Mouse (Mus musculus) hindbrain, embryonic 15.5 days (tissue): Measurements from ENCODE around the gene Phlpp1. TPM values are rescaled to one million over a fixed set of nuclear protein-coding genes. Genes with fewer than 3 reads are reported as not detected.

Source experiments
- ATAC-seq: fragments of 200-750 bp; cut with Nextera tagmentation; 2 replicates; pipeline ENCODE4 v1.8.0; 2017; ENCODE audit warnings: low read depth, moderate number of reproducible peaks, moderate TSS enrichment; ENCODE audit not compliant: low FRiP score
- H3K27ac ChIP-seq: fragments of 300-500 bp; sonication (generic); replicated peaks from 2 replicates; pipeline ENCODE4 v1.5.1; 2015; ENCODE audit warnings: mild to moderate bottlenecking, inconsistent platforms
- H3K27me3 ChIP-seq: fragments of 300-500 bp; sonication (generic); 2 replicates; pipeline ENCODE4 v1.6.1; 2015; ENCODE audit warnings: control low read depth, inconsistent platforms
- H3K36me3 ChIP-seq: fragments of 300-500 bp; sonication (generic); 2 replicates; pipeline ENCODE4 v1.6.1; 2015; ENCODE audit warnings: control low read depth, inconsistent platforms
- H3K4me1 ChIP-seq: fragments of 300-500 bp; sonication (generic); replicated peaks from 2 replicates; pipeline ENCODE4 v1.6.1; 2015; ENCODE audit warnings: control low read depth, inconsistent platforms
- H3K4me2 ChIP-seq: fragments of 300-500 bp; sonication (generic); 2 replicates; pipeline ENCODE4 v1.6.1; 2015; ENCODE audit warnings: moderate library complexity, mild to moderate bottlenecking, inconsistent platforms
- H3K4me3 ChIP-seq: fragments of 300-500 bp; sonication (generic); 2 replicates; pipeline ENCODE4 v1.5.1; 2015; ENCODE audit warnings: mild to moderate bottlenecking, inconsistent platforms
- H3K9ac ChIP-seq: fragments of 300-500 bp; sonication (generic); 2 replicates; pipeline ENCODE4 v1.6.1; 2015; ENCODE audit warnings: inconsistent platforms
- H3K9me3 ChIP-seq: fragments of 300-500 bp; sonication (generic); 2 replicates; pipeline ENCODE4 v1.6.1; 2016; ENCODE audit warnings: control low read depth, inconsistent platforms
- WGBS: fragments of 180-500 bp; shearing (Covaris S2); methylation state at CpG from one replicate; pipeline ENCODE4 v1.1.7; 2015; 5-methylcytosine and 5-hydroxymethylcytosine counted together
- polyA plus RNA-seq: library from polyadenylated mRNA; unstranded; fragments of >200 nt; fragmentation: Nextera tagmentation; extraction: Ambion mirVana; gene quantifications from 2 replicates; pipeline ENCODE4 v1.2.1, GENCODE M21; 2015

Phlpp1 gene
- polyA plus RNA-seq, 1 experiment from 2014 or later: 8.1 TPM

DNA sequence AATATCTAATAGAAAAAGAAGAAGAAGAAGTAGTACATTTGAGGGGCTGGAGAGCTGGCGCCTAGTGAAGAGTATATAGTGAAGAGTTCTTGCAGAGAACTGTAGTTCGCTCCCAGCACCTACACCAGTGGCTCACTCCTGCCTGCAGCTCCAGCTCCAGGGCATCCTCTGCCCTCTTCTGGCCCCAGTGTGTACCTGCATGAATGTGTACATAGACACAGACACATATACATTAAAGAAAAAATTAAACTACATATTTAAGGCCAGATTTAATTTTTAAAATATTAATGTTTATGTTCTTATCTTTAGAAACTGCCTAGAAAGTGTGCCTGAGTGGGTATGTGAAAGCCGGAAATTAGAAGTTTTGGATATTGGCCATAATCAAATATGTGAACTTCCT lies 175.2 kb downstream of the Phlpp1 start:
- WGBS: 94% methylated on average over 3 of the region's 3 CpGs
- Histone ChIP-seq H3K36me3 (peaks cover 38% of the 10 kb centered on the region), H3K4me1 (no peaks in the 10 kb centered on the region), H3K27me3 (no peaks in the 10 kb centered on the region), H3K9me3 (no peaks in the 10 kb centered on the region), H3K4me3 (no peak overlapping the region), H3K27ac (no peak overlapping the region), H3K9ac (no peak overlapping the region), H3K4me2 (no peak overlapping the region)
- ATAC-seq: no peak

DNA sequence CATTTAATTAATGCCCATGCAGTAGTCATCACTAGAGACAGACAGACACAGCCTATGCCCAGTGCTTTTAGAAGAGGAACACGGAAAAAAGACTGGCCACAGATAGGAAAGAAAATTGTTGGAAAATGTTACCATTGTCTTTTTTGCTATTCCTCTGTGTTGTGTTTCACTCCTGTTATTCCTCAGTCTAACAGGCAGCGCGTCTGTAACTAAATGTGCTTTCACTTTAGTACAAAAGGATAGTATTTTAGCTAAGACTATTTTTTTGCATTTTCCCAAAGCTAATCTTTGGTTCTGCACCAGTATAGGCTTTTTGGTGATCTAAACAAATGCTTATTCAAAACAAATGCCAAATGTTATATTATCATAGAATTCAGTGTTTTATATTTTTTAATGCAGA lies 177.6 kb downstream of the Phlpp1 start:
- no peak for ATAC-seq
- WGBS: 89% methylated on average over 3 of the region's 3 CpGs
- peaks cover 28% of the 10 kb centered on the region for H3K36me3 ChIP-seq

DNA sequence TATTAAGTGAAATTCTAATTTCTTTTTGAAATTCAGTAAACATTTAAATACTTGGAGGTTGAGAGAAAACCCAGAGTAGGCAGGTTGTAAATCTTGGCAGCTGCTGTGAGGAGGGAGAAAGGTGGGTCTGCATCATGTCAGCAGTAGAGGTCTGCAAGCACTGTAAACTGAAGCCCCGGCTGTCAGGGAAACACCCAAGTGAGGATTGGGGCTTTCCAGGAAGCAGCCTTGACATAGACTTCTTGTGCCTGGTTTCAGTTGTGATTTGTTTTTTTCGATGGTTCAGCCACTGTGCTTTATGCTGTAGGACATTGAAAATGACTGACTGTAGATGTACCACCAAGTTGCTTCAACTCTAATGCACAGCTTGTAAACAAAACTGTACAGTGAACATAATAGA lies 180.0 kb downstream of the Phlpp1 start:
- no peaks in the 10 kb centered on the region for H3K27me3 ChIP-seq
- WGBS: 96% methylated on average over 2 of the region's 2 CpGs
- no peak overlapping the region for H3K4me2 ChIP-seq
- H3K4me1 ChIP-seq: no peaks in the 10 kb centered on the region
- no peak for ATAC-seq
- H3K36me3 ChIP-seq: peaks cover 12% of the 10 kb centered on the region
- H3K27ac ChIP-seq: no peak overlapping the region
- H3K9me3 ChIP-seq: no peaks in the 10 kb centered on the region
- H3K4me3 ChIP-seq: no peak overlapping the region
- no peak overlapping the region for H3K9ac ChIP-seq

More for the DNA sequence above, 177.6 kb downstream of the Phlpp1 start:
- no peaks in the 10 kb centered on the region for H3K27me3 ChIP-seq
- no peak overlapping the region for H3K4me3 ChIP-seq
- no peak overlapping the region for H3K27ac ChIP-seq
- H3K4me2 ChIP-seq: no peak overlapping the region
- H3K4me1 ChIP-seq: no peaks in the 10 kb centered on the region
- H3K9me3 ChIP-seq: no peaks in the 10 kb centered on the region
- H3K9ac ChIP-seq: no peak overlapping the region

DNA sequence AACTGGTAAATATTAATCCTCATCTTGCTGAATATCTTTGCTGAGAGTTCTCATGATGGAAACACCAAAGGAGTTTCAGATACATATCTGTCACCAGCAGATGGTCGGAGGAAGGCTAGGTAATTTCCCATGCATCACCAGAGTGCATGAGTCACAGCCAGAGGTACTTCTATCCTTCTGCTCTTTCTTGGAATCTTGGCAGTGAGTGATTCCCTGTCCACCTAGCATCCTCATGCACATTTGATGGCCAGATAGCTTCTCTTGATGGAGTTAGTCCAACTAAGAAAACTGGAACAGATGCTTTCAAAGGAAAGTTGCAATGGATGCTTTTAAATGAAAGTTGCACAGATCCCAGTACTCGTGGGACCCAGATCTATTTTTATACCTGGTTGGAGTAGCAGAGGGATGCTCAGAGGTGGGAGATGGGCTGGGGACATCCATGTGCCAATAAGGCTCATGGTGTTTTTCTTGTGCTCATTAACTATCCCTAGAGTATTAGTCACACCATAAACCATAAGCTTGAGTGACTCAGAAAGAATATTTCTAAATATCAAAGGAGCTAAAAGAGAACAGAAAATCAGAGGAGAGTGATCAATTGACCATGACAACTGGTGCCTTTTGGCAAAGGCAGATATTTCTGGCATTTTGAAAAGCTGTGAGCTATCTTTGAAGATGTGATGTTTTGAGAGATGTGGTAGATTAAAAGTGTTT lies 181.4 kb downstream of the Phlpp1 start:
- Histone ChIP-seq H3K4me2 (no peak overlapping the region), H3K9me3 (no peaks in the 10 kb centered on the region), H3K36me3 (peaks cover 14% of the 10 kb centered on the region), H3K4me3 (no peak overlapping the region), H3K27ac (no peak overlapping the region), H3K4me1 (no peaks in the 10 kb centered on the region), H3K27me3 (no peaks in the 10 kb centered on the region), H3K9ac (no peak overlapping the region)
- ATAC-seq: no peak
- 85% methylated on average over 2 of the region's 2 CpGs for WGBS

DNA sequence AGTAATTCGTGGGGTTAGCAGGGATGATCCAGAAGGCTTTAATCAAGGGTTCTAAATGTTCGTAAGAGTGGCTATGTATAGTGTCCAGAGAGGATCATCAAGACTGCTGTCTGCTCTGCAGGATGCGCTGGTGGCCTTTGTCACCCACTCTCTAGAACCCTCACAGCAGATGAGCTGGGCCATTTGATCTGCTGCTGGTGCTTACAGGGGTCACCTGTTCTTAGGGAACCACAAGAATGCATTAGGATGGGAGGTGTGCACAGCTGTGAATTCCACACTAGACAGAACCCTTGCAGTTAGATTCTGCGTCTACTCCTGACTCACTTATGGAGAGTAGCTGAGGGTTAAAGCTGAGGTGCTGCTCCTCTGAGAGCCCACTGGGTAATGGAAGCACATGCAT lies 182.4 kb downstream of the Phlpp1 start:
- H3K27me3 ChIP-seq: no peaks in the 10 kb centered on the region
- H3K9me3 ChIP-seq: no peaks in the 10 kb centered on the region
- peaks cover 18% of the 10 kb centered on the region for H3K36me3 ChIP-seq
- H3K4me3 ChIP-seq: no peak overlapping the region
- no peak overlapping the region for H3K9ac ChIP-seq
- H3K4me1 ChIP-seq: no peaks in the 10 kb centered on the region
- WGBS: 88% methylated on average over 4 of the region's 4 CpGs
- no peak overlapping the region for H3K4me2 ChIP-seq
- no peak for ATAC-seq
- no peak overlapping the region for H3K27ac ChIP-seq

DNA sequence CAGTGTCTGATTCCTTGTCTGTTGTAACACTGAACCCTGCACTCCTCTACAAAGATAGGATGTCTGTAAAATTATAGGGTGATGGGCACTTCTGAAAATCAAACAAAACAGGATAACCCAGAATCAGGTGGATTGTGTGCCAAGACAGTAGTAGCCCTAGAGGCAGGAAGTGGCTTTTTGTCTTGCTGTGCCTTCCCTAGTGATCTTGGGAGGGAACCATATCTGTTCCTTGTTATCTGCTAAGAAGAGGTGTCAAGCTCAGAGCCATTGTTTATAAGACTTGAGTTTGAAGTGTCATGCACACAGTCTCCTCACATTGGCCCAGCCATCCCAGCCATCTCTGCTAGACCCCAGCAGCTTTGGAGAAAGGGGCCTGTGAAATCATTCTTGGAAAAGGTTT lies 187.9 kb downstream of the Phlpp1 start:
- Histone ChIP-seq H3K27me3 (no peaks in the 10 kb centered on the region), H3K4me2 (no peak overlapping the region), H3K9me3 (no peaks in the 10 kb centered on the region), H3K4me1 (no peaks in the 10 kb centered on the region), H3K9ac (no peak overlapping the region), H3K27ac (no peak overlapping the region), H3K36me3 (peaks cover 14% of the 10 kb centered on the region; the same call in 1 of the 2 replicates), H3K4me3 (no peak overlapping the region)
- no peak for ATAC-seq

DNA sequence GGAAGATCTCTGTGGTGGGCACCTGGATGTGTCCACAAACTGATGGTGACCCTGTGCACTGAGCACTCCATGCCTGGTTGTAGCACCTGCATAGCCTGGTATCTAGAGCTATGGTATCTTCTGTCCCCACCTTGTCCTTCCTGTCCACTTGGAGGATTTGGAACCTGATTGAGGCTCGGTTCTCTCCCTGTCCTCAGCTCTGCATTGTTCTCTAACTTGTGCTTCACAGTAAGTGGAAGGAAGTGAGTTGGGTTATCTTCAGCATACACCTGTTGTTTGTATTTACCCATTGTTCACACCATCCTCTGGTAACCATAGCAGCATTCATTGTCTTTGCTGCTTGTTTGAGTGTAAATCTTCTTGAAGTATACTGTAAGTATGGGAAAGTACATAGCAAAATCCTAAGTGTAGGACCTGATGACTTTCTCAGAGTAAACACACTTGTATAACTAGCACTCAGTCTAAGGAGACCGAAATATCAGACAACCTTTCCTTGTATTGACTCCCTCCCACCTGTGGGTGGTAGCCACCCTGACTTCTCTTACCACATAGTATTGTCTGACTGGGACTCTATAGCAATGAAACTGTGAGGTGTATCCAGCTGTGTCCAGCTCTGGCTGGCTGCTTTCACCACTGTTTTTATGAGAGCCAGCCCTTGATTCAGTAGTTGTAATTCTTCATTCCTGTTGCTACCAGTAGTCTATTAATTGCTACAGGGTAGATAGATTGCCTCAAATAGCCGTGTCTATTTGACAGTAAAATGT lies 191.5 kb downstream of the Phlpp1 start:
- Histone ChIP-seq H3K4me1 (no peaks in the 10 kb centered on the region), H3K36me3 (peaks cover 16% of the 10 kb centered on the region; the same call in 1 of the 2 replicates), H3K4me2 (no peak overlapping the region), H3K9me3 (no peaks in the 10 kb centered on the region), H3K9ac (no peak overlapping the region), H3K27ac (no peak overlapping the region), H3K27me3 (no peaks in the 10 kb centered on the region), H3K4me3 (no peak overlapping the region)
- ATAC-seq: no peak
- 89% methylated on average over 3 of the region's 3 CpGs for WGBS

DNA sequence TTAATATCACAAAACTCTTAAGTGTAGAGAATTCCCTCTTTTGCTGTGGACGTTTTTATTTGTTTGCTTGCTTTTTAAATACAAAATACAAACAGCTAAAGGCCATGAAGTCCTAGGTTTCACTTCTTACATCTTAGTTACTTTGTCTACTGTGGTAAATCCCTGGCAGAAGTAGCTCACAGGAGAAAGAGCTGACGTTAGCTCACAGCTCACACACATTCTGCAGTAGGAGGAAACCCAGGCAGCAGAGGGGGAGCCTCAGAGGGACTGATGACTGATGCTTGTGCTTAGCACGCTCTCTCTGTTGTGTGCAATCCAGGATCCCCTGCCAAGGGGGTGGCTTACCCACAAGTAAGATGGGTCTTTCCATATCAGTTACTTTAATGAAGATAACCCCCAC lies 197.8 kb downstream of the Phlpp1 start:
- Histone ChIP-seq H3K9ac (no peak overlapping the region), H3K9me3 (no peaks in the 10 kb centered on the region), H3K27ac (no peak overlapping the region), H3K27me3 (no peaks in the 10 kb centered on the region), H3K4me3 (no peak overlapping the region), H3K4me1 (no peaks in the 10 kb centered on the region), H3K36me3 (peaks cover 16% of the 10 kb centered on the region), H3K4me2 (no peak overlapping the region)
- no peak for ATAC-seq
- 80% methylated on average over 3 of the region's 3 CpGs for WGBS

DNA sequence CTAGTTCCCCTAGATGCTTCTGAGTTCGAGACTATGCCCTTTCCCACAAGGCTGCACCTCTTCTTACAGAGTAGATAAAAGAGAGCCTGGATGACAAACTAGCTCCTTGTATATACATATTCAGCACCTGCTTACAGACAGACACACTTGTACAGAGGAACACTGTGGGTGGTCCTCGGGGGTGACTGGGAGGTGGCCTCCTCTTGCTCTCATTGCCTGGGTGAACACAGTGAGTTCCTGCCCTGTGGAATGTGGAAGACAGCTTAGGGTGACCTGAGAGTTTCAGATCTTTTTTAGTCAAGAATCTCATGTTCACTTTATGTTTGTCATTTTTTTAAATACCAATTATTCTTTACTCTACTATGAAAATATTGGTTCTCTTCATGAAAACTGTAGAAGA lies 200.9 kb downstream of the Phlpp1 start:
- no peak overlapping the region for H3K9ac ChIP-seq
- ATAC-seq: no peak
- H3K4me2 ChIP-seq: no peak overlapping the region
- no peak overlapping the region for H3K4me3 ChIP-seq
- H3K27ac ChIP-seq: no peak overlapping the region
- 78% methylated on average over 2 of the region's 2 CpGs for WGBS
- H3K36me3 ChIP-seq: peaks cover 12% of the 10 kb centered on the region
- H3K27me3 ChIP-seq: no peaks in the 10 kb centered on the region
- H3K4me1 ChIP-seq: no peaks in the 10 kb centered on the region
- H3K9me3 ChIP-seq: no peaks in the 10 kb centered on the region

DNA sequence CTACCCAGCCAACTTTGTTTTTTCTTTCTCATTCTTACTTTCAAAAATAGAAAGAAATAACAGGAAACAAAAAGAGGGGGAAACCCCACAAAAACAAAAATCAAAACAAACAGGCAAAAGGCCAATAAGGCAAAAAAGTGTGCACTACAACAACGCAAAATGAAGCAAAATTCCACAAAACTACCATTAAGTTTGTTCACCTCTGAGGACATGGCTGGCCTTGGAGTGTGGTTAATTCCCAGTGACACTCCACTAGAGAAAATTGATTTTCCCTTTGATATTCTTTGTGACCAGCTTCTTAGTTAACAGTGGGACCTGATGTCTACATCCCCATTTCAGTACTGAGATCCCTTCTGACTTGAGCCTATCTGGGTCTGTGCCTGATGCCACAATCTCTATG lies 202.1 kb downstream of the Phlpp1 start:
- 100% methylated on average over 1 of the region's 1 CpGs for WGBS
- no peak overlapping the region for H3K4me2 ChIP-seq
- peaks cover 6% of the 10 kb centered on the region for H3K36me3 ChIP-seq
- no peak for ATAC-seq
- H3K9ac ChIP-seq: no peak overlapping the region
- H3K4me3 ChIP-seq: no peak overlapping the region
- no peaks in the 10 kb centered on the region for H3K9me3 ChIP-seq
- no peaks in the 10 kb centered on the region for H3K27me3 ChIP-seq
- no peaks in the 10 kb centered on the region for H3K4me1 ChIP-seq
- no peak overlapping the region for H3K27ac ChIP-seq

DNA sequence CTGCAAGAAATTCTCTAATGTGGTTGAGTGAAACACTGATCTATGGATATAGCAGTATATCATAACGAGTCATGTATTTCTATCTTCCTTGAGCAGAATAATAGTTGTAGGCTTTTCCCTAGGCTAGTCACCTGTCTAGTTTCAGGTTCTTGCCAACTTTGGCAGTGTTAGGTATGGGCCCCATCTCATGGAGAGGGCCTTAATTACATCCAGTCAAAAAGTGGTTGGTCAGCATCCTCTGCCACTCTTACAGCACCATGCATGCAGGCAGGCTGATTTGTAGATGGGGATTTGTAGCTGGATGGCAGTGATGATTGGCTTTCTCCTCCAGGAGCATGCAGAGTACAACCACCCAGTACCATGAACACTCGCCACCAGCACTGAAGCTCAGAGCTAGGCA lies 202.7 kb downstream of the Phlpp1 start:
- Histone ChIP-seq H3K9ac (no peak overlapping the region), H3K4me1 (no peaks in the 10 kb centered on the region), H3K27ac (no peak overlapping the region), H3K4me3 (no peak overlapping the region), H3K9me3 (no peaks in the 10 kb centered on the region), H3K4me2 (no peak overlapping the region), H3K27me3 (no peaks in the 10 kb centered on the region), H3K36me3 (peaks cover 4% of the 10 kb centered on the region; the same call in 1 of the 2 replicates)
- 92% methylated on average over 2 of the region's 2 CpGs for WGBS
- no peak for ATAC-seq

DNA sequence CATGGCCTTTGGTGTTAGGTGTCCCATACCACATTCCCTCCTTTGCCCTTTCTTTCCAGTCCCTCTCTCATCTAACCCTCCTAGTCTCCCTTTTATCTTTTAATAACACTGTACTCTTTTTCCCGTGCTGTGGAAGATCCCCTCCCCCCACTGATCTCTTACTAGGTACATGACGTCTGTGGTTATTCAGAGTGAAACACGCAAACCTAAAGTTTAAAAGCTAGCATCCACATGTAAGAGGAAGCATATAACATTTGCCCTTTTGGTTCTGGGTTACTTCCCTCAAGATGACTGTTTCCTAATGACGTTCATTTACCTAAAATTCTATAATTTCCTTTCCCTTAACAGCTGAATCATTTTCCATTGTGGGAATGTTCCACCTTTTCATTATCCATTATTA lies 203.4 kb downstream of the Phlpp1 start:
- Histone ChIP-seq H3K9ac (no peak overlapping the region), H3K9me3 (no peaks in the 10 kb centered on the region), H3K36me3 (no peaks in the 10 kb centered on the region), H3K4me3 (no peak overlapping the region), H3K4me1 (0 out of 2 replicates have a peak, but pooled peaks cover 3% of the 10 kb centered on the region), H3K27me3 (no peaks in the 10 kb centered on the region), H3K27ac (no peak overlapping the region), H3K4me2 (no peak overlapping the region)
- WGBS: 88% methylated on average over 4 of the region's 4 CpGs
- ATAC-seq: no peak
